ENCODE assay signal across 15 mouse cellular contexts in the genomic region with DNA sequence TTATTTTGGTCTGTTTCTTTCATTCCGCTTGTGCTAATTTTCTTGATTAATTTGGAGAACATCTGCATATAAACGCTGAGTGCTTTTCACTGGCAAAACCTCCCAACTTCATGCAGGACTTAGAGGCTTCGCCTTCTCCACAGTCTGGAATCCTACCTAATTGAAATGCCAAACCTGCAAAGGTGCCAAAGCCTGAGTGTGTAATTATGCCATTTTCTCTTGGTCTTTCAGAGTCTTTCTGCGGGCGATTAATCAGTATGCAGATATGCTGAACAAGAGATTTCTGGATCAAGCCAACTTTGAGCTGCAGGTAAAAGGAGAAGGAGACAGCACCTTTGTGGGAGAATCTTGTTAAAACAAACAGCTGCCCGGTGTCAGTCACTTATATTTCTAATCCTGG.
"Had no signal": no experiment of that assay in that cellular context is flagged by ENCODE, and none has a peak within 500 bp of the region (broad histone marks: within the 10 kb centered on the region; RNA-seq: fewer than 3 reads in every experiment).

No protein-coding gene starts in this region.

- DNase-seq: liver; liver, embryonic 13.5 days; liver, postnatal 0 days; lung, postnatal 14 days; thymus, adult 18-20 months; thymus, postnatal 14 days had no signal

- H3K4me2 ChIP-seq: limb, embryonic 12.5 days; liver, embryonic 13.5 days; lung, embryonic 15.5 days; midbrain, embryonic 11.5 days; midbrain, embryonic 15.5 days; neural tube, embryonic 12.5 days had no signal

- H3K36me3 ChIP-seq: liver, embryonic 13.5 days; midbrain, embryonic 15.5 days; neural tube, embryonic 12.5 days had no signal

- H3K9me3 ChIP-seq: limb, embryonic 12.5 days; liver, embryonic 13.5 days; lung, embryonic 15.5 days; megakaryocyte, embryonic 14.5 days; midbrain, embryonic 15.5 days; neural tube, embryonic 12.5 days had no signal

- H3K4me3 ChIP-seq: limb, embryonic 12.5 days; liver, embryonic 13.5 days; lung, embryonic 15.5 days; megakaryocyte, embryonic 14.5 days; midbrain, embryonic 15.5 days; neural tube, embryonic 12.5 days had no signal

- H3K27me3 ChIP-seq: limb, embryonic 12.5 days; liver, embryonic 13.5 days; lung, embryonic 15.5 days; megakaryocyte, embryonic 14.5 days; midbrain, embryonic 15.5 days had no signal

- H3K27ac ChIP-seq: limb, embryonic 12.5 days; liver, embryonic 13.5 days; lung, embryonic 15.5 days; macrophage; midbrain, embryonic 15.5 days; neural tube, embryonic 12.5 days; stomach, postnatal 0 days had no signal

- H3K4me1 ChIP-seq: limb, embryonic 12.5 days; liver, embryonic 13.5 days; lung, embryonic 15.5 days; megakaryocyte, embryonic 14.5 days; midbrain, embryonic 15.5 days had no signal

- ATAC-seq: intestine, postnatal 0 days; liver, postnatal 0 days; midbrain, embryonic 15.5 days had no signal

- H3K9ac ChIP-seq: limb, embryonic 12.5 days; liver, embryonic 13.5 days; liver, postnatal 0 days; lung, embryonic 15.5 days; midbrain, embryonic 15.5 days; neural tube, embryonic 12.5 days had no signal
